Mouse (Mus musculus): ENCODE results near the gene Shf. TPM values are rescaled to one million over a fixed set of nuclear protein-coding genes. Genes with fewer than 3 reads are reported as not detected.

Gene Shf
- total RNA-seq, 2 experiments from 2014 or later = 75.3 to 77.1 TPM

GRCm38 (mm10) chr2:122372541-122372940, 3.6 kb upstream of the Shf start:
- intact Hi-C loops (cut with DNase I) = loop anchor here (10.0 kb wide), 1 partner anchor 382 kb away; no protein-coding TSS in a partner anchor
- DNase-seq (ENCODE audit: low spot score in 2 of 2) = no peak

- DNase-seq (ENCODE audit: low spot score in 2 of 2) = no peak
- intact Hi-C loops (cut with DNase I) = loop anchor here (10.0 kb wide), 1 partner anchor 383 kb away; no protein-coding TSS in a partner anchor
Measured at GRCm38 (mm10) chr2:122372067-122372466, 3.1 kb upstream of the Shf start.

- intact Hi-C loops (cut with DNase I) = loop anchor here (10.0 kb wide), 1 partner anchor 385 kb away; no protein-coding TSS in a partner anchor
- DNase-seq (ENCODE audit: low spot score in 2 of 2) = no peak
Measured at GRCm38 (mm10) chr2:122370101-122370750, 1.3 kb upstream of the Shf start.

- intact Hi-C loops (cut with DNase I) = loop anchor here (2.0 kb wide), 1 partner anchor 20 kb away; no protein-coding TSS in a partner anchor
- no peak for DNase-seq (ENCODE audit: low spot score in 2 of 2)
Measured at GRCm38 (mm10) chr2:122368081-122368971, 636 bp downstream of the Shf start.

- DNase-seq (ENCODE audit: low spot score in 2 of 2) = no peak
- intact Hi-C loops (cut with DNase I) = loop anchor here (2.0 kb wide), 1 partner anchor 19 kb away; no protein-coding TSS in a partner anchor
Measured at GRCm38 (mm10) chr2:122367701-122368080, 1.3 kb downstream of the Shf start.

- DNase-seq (ENCODE audit: low spot score in 2 of 2) = no peak
Measured at GRCm38 (mm10) chr2:122367181-122367580, 1.8 kb downstream of the Shf start.

GRCm38 (mm10) chr2:122366706-122367105, 2.3 kb downstream of the Shf start:
- intact Hi-C loops (cut with DNase I) = no loop called here

More at GRCm38 (mm10) chr2:122367181-122367580, 1.8 kb downstream of the Shf start:
- intact Hi-C loops (cut with DNase I) = no loop called here

GRCm38 (mm10) chr2:122366039-122366438, 2.9 kb downstream of the Shf start:
- intact Hi-C loops (cut with DNase I) = no loop called here

More at GRCm38 (mm10) chr2:122366706-122367105, 2.3 kb downstream of the Shf start:
- DNase-seq (ENCODE audit: low spot score in 2 of 2) = no peak

GRCm38 (mm10) chr2:122365244-122365866, 3.6 kb downstream of the Shf start:
- DNase-seq (ENCODE audit: low spot score in 2 of 2) = no peak
- intact Hi-C loops (cut with DNase I) = no loop called here

More at GRCm38 (mm10) chr2:122366039-122366438, 2.9 kb downstream of the Shf start:
- DNase-seq (ENCODE audit: low spot score in 2 of 2) = no peak

GRCm38 (mm10) chr2:122364352-122364944, 4.5 kb downstream of the Shf start:
- DNase-seq (ENCODE audit: low spot score in 2 of 2) = no peak
- intact Hi-C loops (cut with DNase I) = no loop called here

- no peak for DNase-seq (ENCODE audit: low spot score in 2 of 2)
- intact Hi-C loops (cut with DNase I) = no loop called here
Measured at GRCm38 (mm10) chr2:122362622-122363523, 6.1 kb downstream of the Shf start.

GRCm38 (mm10) chr2:122361868-122362621, 6.9 kb downstream of the Shf start:
- intact Hi-C loops (cut with DNase I) = no loop called here
- no peak for DNase-seq (ENCODE audit: low spot score in 2 of 2)

- DNase-seq (ENCODE audit: low spot score in 2 of 2) = no peak
- intact Hi-C loops (cut with DNase I) = no loop called here
Measured at GRCm38 (mm10) chr2:122361181-122361580, 7.8 kb downstream of the Shf start.

- intact Hi-C loops (cut with DNase I) = no loop called here
- no peak for DNase-seq (ENCODE audit: low spot score in 2 of 2)
Measured at GRCm38 (mm10) chr2:122360310-122360709, 8.7 kb downstream of the Shf start.

GRCm38 (mm10) chr2:122356187-122356586, 12.8 kb downstream of the Shf start:
- DNase-seq (ENCODE audit: low spot score in 2 of 2) = no peak
- intact Hi-C loops (cut with DNase I) = no loop called here

- intact Hi-C loops (cut with DNase I) = no loop called here
- DNase-seq (ENCODE audit: low spot score in 2 of 2) = no peak
Measured at GRCm38 (mm10) chr2:122355389-122355788, 13.6 kb downstream of the Shf start.

- intact Hi-C loops (cut with DNase I) = no loop called here
- no peak for DNase-seq (ENCODE audit: low spot score in 2 of 2)
Measured at GRCm38 (mm10) chr2:122354191-122354929, 14.6 kb downstream of the Shf start.
